Mouse (Mus musculus) right cerebral cortex, postnatal 36 days (tissue): ENCODE data around the gene Zic5.
"Not testable (repeated sequence)": the region's sequence is repeated elsewhere in the genome, so short reads cannot be mapped to it uniquely, and the experiment has no call there.

Source experiments
- DNase-seq, 2 experiments: peaks; one replicate each; pipeline ENCODE4 v3.0.0; 2022; ENCODE audit warnings: low spot score in 2 of 2, mixed read lengths in 1 of 2

The Zic5 gene

GRCm38 (mm10) chr14:122464351-122464762, 1.1 kb downstream of the Zic5 start:
- DNase-seq, result no peak

- not testable (repeated sequence) for DNase-seq
These were observed 1.6 kb downstream of the Zic5 start for GRCm38 (mm10) chr14:122463734-122464341.

- no peak for DNase-seq
These were observed 2.3 kb downstream of the Zic5 start for GRCm38 (mm10) chr14:122463080-122463691.

GRCm38 (mm10) chr14:122462689-122463079, 2.8 kb downstream of the Zic5 start:
- DNase-seq, result no peak

- no peak for DNase-seq
These were observed 3.5 kb downstream of the Zic5 start for GRCm38 (mm10) chr14:122461966-122462365.

GRCm38 (mm10) chr14:122461500-122461899, 4.0 kb downstream of the Zic5 start:
- no peak for DNase-seq

GRCm38 (mm10) chr14:122460226-122460625, 5.3 kb downstream of the Zic5 start:
- DNase-seq, result no peak

GRCm38 (mm10) chr14:122459776-122460175, 5.7 kb downstream of the Zic5 start:
- no peak for DNase-seq

GRCm38 (mm10) chr14:122459332-122459731, 6.1 kb downstream of the Zic5 start:
- DNase-seq, result not testable (repeated sequence)

- no peak for DNase-seq
These were observed 9.9 kb downstream of the Zic5 start for GRCm38 (mm10) chr14:122455562-122455958.

- DNase-seq, result no peak
These were observed 10.4 kb downstream of the Zic5 start for GRCm38 (mm10) chr14:122454901-122455561.

GRCm38 (mm10) chr14:122453996-122454738, 11.3 kb downstream of the Zic5 start:
- DNase-seq, result no peak

GRCm38 (mm10) chr14:122453388-122453995, 12.0 kb downstream of the Zic5 start:
- DNase-seq, result no peak

GRCm38 (mm10) chr14:122452701-122453387, 12.6 kb downstream of the Zic5 start:
- no peak for DNase-seq

GRCm38 (mm10) chr14:122451551-122452145, 13.8 kb downstream of the Zic5 start:
- no peak for DNase-seq

GRCm38 (mm10) chr14:122450496-122451382, 14.7 kb downstream of the Zic5 start, which contains the start of gene Gm5089:
Gene Gm5089, minus strand, starts transcription at chr14:122451115.
- DNase-seq, result peak in 1 of 2 experiments; percentile 40

- DNase-seq, result no peak
These were observed 15.6 kb downstream of the Zic5 start for GRCm38 (mm10) chr14:122449601-122450495.

GRCm38 (mm10) chr14:122436850-122437249, 28.6 kb downstream of the Zic5 start:
- no peak for DNase-seq

GRCm38 (mm10) chr14:122434039-122434438, 31.4 kb downstream of the Zic5 start:
- no peak for DNase-seq
